Mouse (Mus musculus) bone marrow macrophage, adult 2 months (primary cell): ENCODE measurements around the gene Mrvi1.

Experiments used
- CTCF ChIP-seq: IDR thresholded peaks from 2 replicates; pipeline ENCODE4 v1.5.1; 2012; ENCODE audit warnings: low read depth, mild to moderate bottlenecking, low read length, moderate library complexity
- POLR2A ChIP-seq: IDR thresholded peaks from 2 replicates; pipeline ENCODE4 v1.6.1; 2012; ENCODE audit warnings: mild to moderate bottlenecking, low read depth, low read length, borderline replicate concordance

- TF ChIP-seq POLR2A = no peak
- no peak for TF ChIP-seq CTCF
These were observed 42.7 kb upstream of the Mrvi1 start for GRCm38 (mm10) chr7:111024912-111025311.
